Mouse (Mus musculus) fat pad, adult 2 months (tissue): ENCODE measurements around the gene Eif2b3.
A peak's percentile ranks its signal among the peaks of the same experiment; 100 is the strongest.

Experiments used
- DNase-seq: peaks from one replicate; pipeline ENCODE4 v3.0.0-alpha.2; 2011; ENCODE audit warnings: low read depth, low spot score; ENCODE audit errors: extremely low read depth

Eif2b3 gene

GRCm38 (mm10) chr4:117014901-117015415, 4.2 kb upstream of the Eif2b3 start:
- DNase-seq, result no peak

- no peak for DNase-seq
Measured at GRCm38 (mm10) chr4:117017738-117018137, 1.5 kb upstream of the Eif2b3 start.

GRCm38 (mm10) chr4:117018327-117018726, 875 bp upstream of the Eif2b3 start:
- DNase-seq, result no peak

GRCm38 (mm10) chr4:117023469-117023868, 4.3 kb downstream of the Eif2b3 start:
- DNase-seq, result no peak

- no peak for DNase-seq
Measured at GRCm38 (mm10) chr4:117031105-117031504, 11.9 kb downstream of the Eif2b3 start.

- DNase-seq, result no peak
Measured at GRCm38 (mm10) chr4:117039925-117040687, 20.9 kb downstream of the Eif2b3 start.

- DNase-seq, result no peak
Measured at GRCm38 (mm10) chr4:117040791-117041190, 21.6 kb downstream of the Eif2b3 start.

- DNase-seq, result peak; percentile 43
Measured at GRCm38 (mm10) chr4:117041283-117041721, 22.1 kb downstream of the Eif2b3 start.

GRCm38 (mm10) chr4:117048836-117049235, 29.6 kb downstream of the Eif2b3 start:
- DNase-seq, result no peak

GRCm38 (mm10) chr4:117049485-117049884, 30.3 kb downstream of the Eif2b3 start:
- DNase-seq, result no peak

- no peak for DNase-seq
Measured at GRCm38 (mm10) chr4:117052626-117053025, 33.4 kb downstream of the Eif2b3 start.

- DNase-seq, result no peak
Measured at GRCm38 (mm10) chr4:117053956-117054355, 34.8 kb downstream of the Eif2b3 start.

GRCm38 (mm10) chr4:117056102-117056501, 36.9 kb downstream of the Eif2b3 start:
- no peak for DNase-seq

GRCm38 (mm10) chr4:117056514-117056913, 37.3 kb downstream of the Eif2b3 start:
- DNase-seq, result no peak

GRCm38 (mm10) chr4:117058512-117058911, 39.3 kb downstream of the Eif2b3 start:
- no peak for DNase-seq

- no peak for DNase-seq
Measured at GRCm38 (mm10) chr4:117062700-117063390, 43.6 kb downstream of the Eif2b3 start.

- no peak for DNase-seq
Measured at GRCm38 (mm10) chr4:117068035-117068434, 48.8 kb downstream of the Eif2b3 start.

GRCm38 (mm10) chr4:117069647-117070046, 50.4 kb downstream of the Eif2b3 start:
- no peak for DNase-seq

- DNase-seq, result no peak
Measured at GRCm38 (mm10) chr4:117070624-117071023, 51.4 kb downstream of the Eif2b3 start.

- DNase-seq, result no peak
Measured at GRCm38 (mm10) chr4:117071183-117071582, 52.0 kb downstream of the Eif2b3 start.

GRCm38 (mm10) chr4:117087948-117088640, 68.9 kb downstream of the Eif2b3 start:
- no peak for DNase-seq
